Mouse (Mus musculus): Measurements from ENCODE around the gene Rcsd1. TPM values are rescaled to one million over a fixed set of nuclear protein-coding genes. Genes with fewer than 3 reads are reported as not detected.

Gene Rcsd1
- total RNA-seq, 2 experiments from 2014 or later: 13.5 to 15.2 TPM

GRCm38 (mm10) chr1:165718543-165719105 lies 9.1 kb upstream of the Rcsd1 start:
- DNase-seq (ENCODE audit: low spot score in 2 of 2): no peak

- DNase-seq (ENCODE audit: low spot score in 2 of 2): no peak
These were observed 8.4 kb upstream of the Rcsd1 start for GRCm38 (mm10) chr1:165717711-165718542.

- DNase-seq (ENCODE audit: low spot score in 2 of 2): no peak
These were observed 6.9 kb upstream of the Rcsd1 start for GRCm38 (mm10) chr1:165716426-165716825.

- DNase-seq (ENCODE audit: low spot score in 2 of 2): no peak
These were observed 4.2 kb upstream of the Rcsd1 start for GRCm38 (mm10) chr1:165713798-165714197.

GRCm38 (mm10) chr1:165711914-165712313 lies 2.4 kb upstream of the Rcsd1 start:
- no peak for DNase-seq (ENCODE audit: low spot score in 2 of 2)

GRCm38 (mm10) chr1:165708686-165709380 lies 724 bp downstream of the Rcsd1 start:
- DNase-seq (ENCODE audit: low spot score in 2 of 2): no peak

- DNase-seq (ENCODE audit: low spot score in 2 of 2): peak; percentile 46 to 69
These were observed 1.8 kb downstream of the Rcsd1 start for GRCm38 (mm10) chr1:165707640-165708322.

- DNase-seq (ENCODE audit: low spot score in 2 of 2): no peak
These were observed 2.3 kb downstream of the Rcsd1 start for GRCm38 (mm10) chr1:165707241-165707639.

GRCm38 (mm10) chr1:165706492-165706891 lies 3.1 kb downstream of the Rcsd1 start:
- DNase-seq (ENCODE audit: low spot score in 2 of 2): no peak

GRCm38 (mm10) chr1:165705868-165706348 lies 3.6 kb downstream of the Rcsd1 start:
- no peak for DNase-seq (ENCODE audit: low spot score in 2 of 2)

- no peak for DNase-seq (ENCODE audit: low spot score in 2 of 2)
These were observed 4.2 kb downstream of the Rcsd1 start for GRCm38 (mm10) chr1:165705368-165705767.

- DNase-seq (ENCODE audit: low spot score in 2 of 2): no peak
These were observed 4.7 kb downstream of the Rcsd1 start for GRCm38 (mm10) chr1:165704841-165705240.

- no peak for DNase-seq (ENCODE audit: low spot score in 2 of 2)
These were observed 7.1 kb downstream of the Rcsd1 start for GRCm38 (mm10) chr1:165702221-165703031.

GRCm38 (mm10) chr1:165701562-165701961 lies 8.0 kb downstream of the Rcsd1 start:
- DNase-seq (ENCODE audit: low spot score in 2 of 2): no peak

- DNase-seq (ENCODE audit: low spot score in 2 of 2): no peak
These were observed 8.5 kb downstream of the Rcsd1 start for GRCm38 (mm10) chr1:165700933-165701518.

- no peak for DNase-seq (ENCODE audit: low spot score in 2 of 2)
These were observed 9.2 kb downstream of the Rcsd1 start for GRCm38 (mm10) chr1:165700376-165700815.

GRCm38 (mm10) chr1:165697701-165698100 lies 11.9 kb downstream of the Rcsd1 start:
- no peak for DNase-seq (ENCODE audit: low spot score in 2 of 2)

GRCm38 (mm10) chr1:165696870-165697269 lies 12.7 kb downstream of the Rcsd1 start:
- no peak for DNase-seq (ENCODE audit: low spot score in 2 of 2)

- no peak for DNase-seq (ENCODE audit: low spot score in 2 of 2)
These were observed 13.5 kb downstream of the Rcsd1 start for GRCm38 (mm10) chr1:165696040-165696439.
